Mouse (Mus musculus): ENCODE measurements around the gene Wipf2.

- TF ChIP-seq CTCF (IDR thresholded peaks at IDR 0.05; ENCODE audit: borderline replicate concordance, insufficient read depth, low read length) (no peak), POLR2A (IDR thresholded peaks at IDR 0.05; ENCODE audit: low read depth, low read length) (no peak)
These were observed 42.5 kb upstream of the Wipf2 start for GRCm38 (mm10) chr11:98820968-98821367.

Measured in embryonic fibroblast, embryonic 13.5 days (primary cell).